Mouse (Mus musculus): ENCODE data around the gene Zdhhc16.

DNA sequence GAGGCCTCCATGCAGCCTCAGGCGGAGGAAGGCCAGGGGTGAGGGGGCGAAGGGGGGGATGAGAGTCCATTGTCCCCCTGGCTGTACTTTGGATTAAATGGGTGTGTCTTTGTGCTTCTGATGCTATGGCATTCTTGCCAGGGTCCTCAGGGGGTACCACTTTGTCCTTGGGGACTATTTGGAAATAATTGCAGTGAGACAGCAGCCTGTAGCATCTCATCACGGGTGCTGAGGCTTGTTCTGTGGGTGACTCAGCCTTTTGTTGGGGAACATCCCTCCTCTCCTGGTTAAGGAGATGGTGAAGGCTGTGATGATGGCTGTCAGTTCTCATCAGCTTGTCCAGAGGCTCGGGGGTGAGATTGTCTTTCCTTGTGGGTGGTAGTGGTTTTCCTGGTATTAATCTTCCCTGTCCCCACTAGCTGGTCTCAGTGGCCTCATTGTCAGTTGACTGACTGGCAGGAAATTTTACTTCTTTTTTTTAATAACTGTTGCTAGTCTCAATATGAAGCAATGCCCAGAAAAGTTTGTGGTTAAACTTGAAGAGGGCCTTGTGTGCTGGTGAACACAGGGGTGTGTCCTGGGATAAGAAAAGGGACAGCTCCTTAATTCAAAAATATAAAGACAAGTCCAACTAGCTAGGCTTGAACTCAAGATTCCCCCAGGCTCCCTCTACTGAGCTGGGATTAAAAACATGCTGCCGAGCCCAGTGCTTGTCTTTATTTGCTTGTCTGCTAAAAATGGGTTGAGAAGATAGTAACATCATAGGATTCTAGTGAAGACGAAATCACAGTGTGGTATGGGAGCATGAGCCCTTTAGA, 19.3 kb upstream of the Zdhhc16 start:
- TF ChIP-seq CTCF (IDR thresholded peaks at IDR 0.05; ENCODE audit: low read depth) = no peak
- TF ChIP-seq EP300 (IDR thresholded peaks at IDR 0.05; ENCODE audit: low read depth) = no peak

All from liver, postnatal 0 days (tissue).